Mouse (Mus musculus) C2C12 (cell line): ENCODE data around the gene Trnau1ap.

Experiments used
- CEBPB ChIP-seq: IDR thresholded peaks from one replicate; pipeline ENCODE4 v1.6.1; 2011; ENCODE audit warnings: low read depth, mild to moderate bottlenecking, control low read depth, moderate library complexity
- CTCF ChIP-seq: IDR thresholded peaks from one replicate; pipeline ENCODE4 v1.5.1; 2011; ENCODE audit not compliant: control insufficient read depth, insufficient read depth, insufficient read length
- FOSL1 ChIP-seq: IDR thresholded peaks from one replicate; pipeline ENCODE4 v1.8.0; 2011; ENCODE audit warnings: mild to moderate bottlenecking, low read length; ENCODE audit not compliant: poor library complexity, insufficient read depth, severe bottlenecking
- MAX ChIP-seq: IDR thresholded peaks from one replicate; pipeline ENCODE4 v1.6.1; 2011; ENCODE audit warnings: mild to moderate bottlenecking, control low read depth
- MYOG ChIP-seq: IDR thresholded peaks from one replicate; pipeline ENCODE4 v1.6.1; 2011; ENCODE audit not compliant: control insufficient read depth, insufficient read length; ENCODE audit errors: extremely low read depth
- USF1 ChIP-seq: IDR thresholded peaks from one replicate; pipeline ENCODE4 v1.6.1; 2011; ENCODE audit warnings: low read depth, mild to moderate bottlenecking, control low read depth, moderate library complexity

- TF ChIP-seq CTCF: no peak
- TF ChIP-seq MAX: no peak
- no peak for TF ChIP-seq USF1
- no peak for TF ChIP-seq CEBPB
- no peak for TF ChIP-seq MYOG
- no peak for TF ChIP-seq FOSL1
Measured at GRCm38 (mm10) chr4:132312627-132313026, 16.7 kb downstream of the Trnau1ap start.
